Mouse (Mus musculus) brain, embryonic 14.5 days (tissue): ENCODE measurements around the gene Zfp148. TPM values are rescaled to one million over a fixed set of nuclear protein-coding genes. Genes with fewer than 3 reads are reported as not detected.
"Not testable (repeated sequence)": the region's sequence is repeated elsewhere in the genome, so short reads cannot be mapped to it uniquely, and the experiment has no call there.

ENCODE experiments used
- DNase-seq: peaks from one replicate; pipeline ENCODE4 v3.0.0-alpha.2; 2011; ENCODE audit warnings: low read depth
- CTCF ChIP-seq: fragments of 200-500 bp; IDR thresholded peaks from 2 replicates; pipeline ENCODE4 v1.5.1; 2012; ENCODE audit warnings: inconsistent platforms, mild to moderate bottlenecking, moderate library complexity, borderline replicate concordance; ENCODE audit not compliant: insufficient read depth, insufficient read length; ENCODE audit errors: extremely low read depth
- POLR2A ChIP-seq: fragments of 200-500 bp; IDR thresholded peaks from 2 replicates; pipeline ENCODE4 v1.6.1; 2012; ENCODE audit warnings: mild to moderate bottlenecking, inconsistent platforms, borderline replicate concordance; ENCODE audit not compliant: poor library complexity, insufficient read depth, insufficient read length, severe bottlenecking; ENCODE audit errors: extremely low read depth
- polyA plus RNA-seq: library from polyadenylated mRNA; depleted of rRNA; stranded (reverse); fragments of >200 nt; gene quantifications from 2 replicates; pipeline ENCODE4 v1.2.3, GENCODE M21; 2012

The Zfp148 gene
- polyA plus RNA-seq, 1 experiment = 30.8 TPM

DNA sequence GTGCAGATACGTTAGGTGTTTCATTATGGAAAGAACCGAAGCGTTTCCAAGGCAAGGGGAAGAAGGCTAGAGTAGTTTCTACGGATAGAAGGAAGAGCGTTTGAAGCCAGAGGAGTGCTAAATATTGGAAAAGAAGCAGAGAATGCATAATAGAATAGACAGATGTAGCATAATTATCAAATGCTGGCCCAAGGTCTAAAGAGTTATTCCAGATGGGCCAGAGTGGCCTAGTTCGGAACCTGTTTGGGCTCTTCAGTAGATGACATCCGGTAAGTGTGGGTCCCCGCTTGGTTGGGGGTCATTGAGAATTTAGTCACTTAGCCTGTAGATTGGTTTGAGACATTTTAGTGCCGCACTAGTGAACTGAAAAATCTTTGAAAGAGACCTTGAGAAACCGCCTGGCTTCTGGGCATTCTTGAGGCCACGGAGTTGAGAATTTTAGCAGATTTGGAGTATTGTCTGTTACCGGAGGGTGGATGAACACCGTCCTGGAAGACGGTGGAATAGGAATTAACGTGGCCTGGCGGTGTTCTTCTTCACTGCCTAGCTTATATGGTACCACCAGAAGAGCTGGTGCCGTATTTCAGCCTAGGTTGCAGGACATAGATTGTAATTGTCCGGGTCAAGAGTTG, 1.1 kb downstream of the Zfp148 start:
- TF ChIP-seq POLR2A = no peak
- no peak for TF ChIP-seq CTCF
- DNase-seq = peak; percentile 50

DNA sequence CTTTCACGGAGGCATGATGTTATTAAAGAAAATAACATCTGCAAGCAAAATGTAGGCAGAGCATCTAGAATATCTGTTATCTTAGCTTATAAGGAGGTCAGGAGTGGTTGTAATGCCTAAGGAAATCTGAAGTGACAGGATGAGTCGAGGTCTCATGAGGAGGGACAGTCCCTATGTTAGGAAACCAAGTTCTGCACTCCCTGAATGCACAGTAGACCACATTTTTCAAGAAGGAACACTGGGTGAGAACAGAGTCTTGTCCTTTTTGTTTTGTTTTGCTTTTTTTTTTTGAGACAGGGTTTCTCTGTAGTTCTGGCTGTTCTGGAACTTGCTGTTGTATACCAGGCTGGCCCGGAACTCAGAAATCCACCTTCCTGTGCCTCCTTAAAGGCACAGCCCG, 1.7 kb downstream of the Zfp148 start:
- no peak for DNase-seq
- TF ChIP-seq CTCF (no peak), POLR2A (no peak)

DNA sequence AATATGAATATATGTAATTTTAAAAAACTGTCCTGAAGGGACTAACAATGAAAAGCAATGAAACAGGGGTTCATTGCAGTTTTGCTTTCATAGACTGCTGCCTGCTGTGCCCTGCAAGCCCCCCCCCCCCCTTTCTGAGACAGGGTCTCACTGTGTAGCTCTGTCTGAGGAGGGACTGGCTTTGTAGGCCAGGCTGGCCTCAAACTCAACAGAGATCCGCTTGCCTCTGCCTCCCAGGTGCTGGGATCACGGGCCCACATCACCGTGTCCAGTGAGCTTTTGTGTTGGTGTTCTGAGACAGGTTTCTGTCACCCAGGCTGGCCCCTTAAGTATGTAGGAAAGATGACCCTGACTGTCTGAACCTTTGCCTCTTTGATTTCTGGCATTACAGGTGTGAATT, 2.9 kb downstream of the Zfp148 start:
- DNase-seq = no peak
- TF ChIP-seq POLR2A (no peak), CTCF (no peak)

DNA sequence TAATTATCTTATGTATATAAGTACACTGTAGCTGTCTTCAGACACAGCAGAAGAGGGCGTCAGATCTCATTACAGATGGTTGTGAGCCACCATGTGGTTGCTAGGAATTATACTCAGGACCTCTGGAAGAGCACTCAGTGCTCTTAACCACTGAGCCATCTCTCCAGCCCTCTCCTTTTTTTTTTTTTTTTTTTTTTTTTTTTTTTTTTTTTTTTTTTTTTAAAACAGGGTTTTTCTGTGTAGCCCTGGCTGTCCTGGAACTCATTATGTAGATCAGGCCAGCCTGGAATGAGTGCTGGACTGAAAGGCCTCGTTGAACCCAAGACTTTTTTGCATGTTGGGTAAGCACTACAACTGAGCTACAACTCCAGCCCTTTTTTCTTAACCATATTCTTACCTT, 3.4 kb downstream of the Zfp148 start:
- DNase-seq = not testable (repeated sequence)

- DNase-seq = no peak
- TF ChIP-seq CTCF = no peak
- no peak for TF ChIP-seq POLR2A
Observed at GRCm38 (mm10) chr16:33387013-33387412, 6.4 kb downstream of the Zfp148 start.

GRCm38 (mm10) chr16:33387420-33387819, 6.8 kb downstream of the Zfp148 start:
- TF ChIP-seq POLR2A = no peak
- no peak for TF ChIP-seq CTCF
- DNase-seq = no peak

- peak; percentile 81 for DNase-seq
- no peak for TF ChIP-seq POLR2A
- TF ChIP-seq CTCF = no peak
Observed at GRCm38 (mm10) chr16:33399913-33400782, 19.5 kb downstream of the Zfp148 start.

- no peak for DNase-seq
- TF ChIP-seq CTCF (no peak), POLR2A (no peak)
Observed at GRCm38 (mm10) chr16:33400943-33401342, 20.3 kb downstream of the Zfp148 start.

GRCm38 (mm10) chr16:33403258-33403657, 22.6 kb downstream of the Zfp148 start:
- TF ChIP-seq CTCF = no peak
- TF ChIP-seq POLR2A = no peak

DNA sequence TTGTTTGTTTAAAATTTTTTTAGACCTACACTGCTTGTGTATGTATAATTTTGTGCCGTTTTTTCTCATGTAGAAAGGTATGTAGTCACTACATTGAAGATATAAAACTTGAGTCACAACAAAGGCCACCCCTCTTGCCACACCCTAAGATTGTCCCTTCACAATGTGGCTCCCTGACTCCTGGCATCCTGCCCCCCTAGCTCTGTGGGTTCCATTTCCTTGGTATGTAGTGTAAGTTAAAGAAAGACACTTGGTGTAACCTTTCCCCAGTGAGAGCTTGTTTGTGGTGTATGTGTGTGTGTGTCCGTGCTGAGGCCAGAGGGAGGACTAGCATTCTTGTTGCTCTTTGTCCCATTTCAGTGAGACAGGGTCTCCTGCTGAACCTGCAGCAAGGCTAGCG, 23.4 kb downstream of the Zfp148 start:
- TF ChIP-seq POLR2A = no peak
- TF ChIP-seq CTCF = no peak
- no peak for DNase-seq

More at GRCm38 (mm10) chr16:33403258-33403657, 22.6 kb downstream of the Zfp148 start:
- no peak for DNase-seq

DNA sequence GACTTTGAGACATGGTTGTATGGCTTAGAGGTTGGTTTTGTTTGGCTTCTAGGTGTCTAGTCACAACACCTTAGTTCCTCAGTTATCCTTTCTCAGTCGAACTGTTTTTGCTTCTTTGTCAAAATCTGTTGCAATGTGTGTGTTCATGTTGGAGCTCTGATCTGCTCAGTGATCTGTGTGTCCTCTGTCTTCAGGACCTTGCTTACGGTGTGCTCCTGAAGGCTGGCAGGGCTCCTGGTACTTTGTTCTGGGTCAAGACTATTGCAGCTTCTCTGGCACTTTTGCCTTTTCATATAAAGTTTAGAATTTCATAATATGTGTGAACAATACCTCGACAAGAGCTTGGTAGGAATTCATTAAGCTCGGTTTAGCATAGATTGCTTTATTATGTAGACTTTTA, 24.9 kb downstream of the Zfp148 start:
- no peak for DNase-seq
- TF ChIP-seq CTCF (no peak), POLR2A (no peak)

DNA sequence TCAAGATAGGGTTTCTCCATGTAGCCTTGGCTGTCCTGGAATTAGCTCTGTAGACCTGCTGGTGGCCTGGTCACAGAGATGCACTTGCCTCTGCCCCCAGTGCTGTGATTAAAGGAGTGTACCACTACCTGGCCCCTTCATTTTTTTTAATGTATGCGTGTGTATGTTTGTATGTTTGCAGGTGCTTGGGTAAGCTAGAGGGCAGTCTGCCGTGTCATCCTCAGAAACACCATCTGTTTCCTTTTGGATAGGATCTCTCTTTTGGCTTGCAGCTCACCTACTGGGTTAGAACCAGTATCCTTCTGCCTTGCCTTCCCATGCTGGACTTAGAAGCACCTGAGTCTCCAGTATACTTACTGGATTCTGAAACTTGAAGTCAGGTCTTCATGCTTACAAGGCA, 29.5 kb downstream of the Zfp148 start:
- TF ChIP-seq CTCF = no peak
- no peak for TF ChIP-seq POLR2A

More for the DNA sequence above, 29.5 kb downstream of the Zfp148 start:
- no peak for DNase-seq
